Mouse (Mus musculus) gastrocnemius, adult 8-10 months (tissue): ENCODE measurements around the gene Fam241b. TPM values are rescaled to one million over a fixed set of nuclear protein-coding genes. Genes with fewer than 3 reads are reported as not detected.
"Not testable (repeated sequence)": the region's sequence is repeated elsewhere in the genome, so short reads cannot be mapped to it uniquely, and the experiment has no call there.

Experiments
- DNase-seq, 2 experiments: peaks; one replicate each; pipeline ENCODE4 v3.0.0; 2022; ENCODE audit warnings: low spot score in 2 of 2
- total RNA-seq, 4 experiments: library from RNA; stranded (reverse); gene quantifications; 2 replicates each; pipeline ENCODE4 v1.2.4; 2022

Gene Fam241b
- total RNA-seq, 4 experiments from 2014 or later: 1.7 to 3.0 (median 2.5) TPM

DNA sequence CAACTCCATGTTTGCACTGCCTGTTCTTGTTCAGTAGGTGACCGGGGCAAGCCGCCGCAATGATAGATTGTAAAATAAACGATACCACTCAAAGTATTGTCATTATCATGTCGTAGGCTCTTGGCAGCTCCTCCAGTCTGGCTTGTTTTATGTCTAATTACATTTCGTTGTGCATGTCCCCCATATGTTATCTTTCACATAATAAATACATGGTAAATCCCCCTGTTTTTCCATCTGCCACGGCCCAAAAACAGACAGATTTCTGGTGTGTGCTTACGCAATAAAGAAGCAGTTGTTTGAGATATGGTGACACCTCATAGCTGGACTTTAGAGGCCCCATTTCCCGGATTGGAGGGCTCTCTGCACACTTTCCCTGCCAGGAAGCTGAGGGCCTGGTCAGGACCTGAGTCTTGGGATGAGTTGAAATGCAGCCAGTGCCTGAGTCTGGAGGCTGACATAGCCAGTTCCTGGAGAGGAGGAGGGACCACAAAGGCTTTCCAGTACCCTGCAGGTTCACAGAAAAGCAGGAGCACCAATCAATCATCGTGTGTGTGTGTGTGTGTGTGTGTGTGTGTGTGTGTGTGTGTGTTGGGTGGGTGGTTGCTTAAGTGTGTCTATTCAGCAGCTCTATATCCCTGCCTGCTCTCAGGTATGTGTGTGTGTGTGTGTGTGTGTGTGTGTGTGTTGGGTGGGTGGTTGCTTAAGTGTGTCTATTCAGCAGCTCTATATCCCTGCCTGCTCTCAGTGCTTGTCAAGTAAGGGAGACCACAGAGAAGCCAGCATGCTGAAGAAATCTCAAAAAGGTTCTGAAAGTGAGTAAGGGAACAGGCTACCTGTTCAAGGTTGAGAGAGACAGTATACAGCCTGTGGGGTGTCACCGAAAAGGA, 67.2 kb downstream of the Fam241b start:
- DNase-seq: no peak

DNA sequence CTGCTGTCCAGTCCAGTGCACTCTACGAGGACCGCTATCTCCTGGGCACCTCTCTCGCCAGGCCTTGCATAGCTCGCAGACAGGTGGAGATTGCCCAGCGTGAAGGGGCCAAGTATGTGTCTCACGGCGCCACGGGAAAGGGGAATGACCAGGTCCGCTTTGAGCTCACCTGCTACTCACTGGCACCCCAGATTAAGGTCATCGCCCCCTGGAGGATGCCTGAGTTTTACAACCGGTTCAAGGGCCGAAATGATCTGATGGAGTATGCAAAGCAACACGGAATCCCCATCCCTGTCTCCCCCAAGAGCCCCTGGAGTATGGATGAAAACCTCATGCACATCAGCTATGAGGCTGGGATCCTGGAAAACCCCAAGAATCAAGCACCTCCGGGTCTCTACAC, 72.4 kb downstream of the Fam241b start:
- DNase-seq: not testable (repeated sequence)

DNA sequence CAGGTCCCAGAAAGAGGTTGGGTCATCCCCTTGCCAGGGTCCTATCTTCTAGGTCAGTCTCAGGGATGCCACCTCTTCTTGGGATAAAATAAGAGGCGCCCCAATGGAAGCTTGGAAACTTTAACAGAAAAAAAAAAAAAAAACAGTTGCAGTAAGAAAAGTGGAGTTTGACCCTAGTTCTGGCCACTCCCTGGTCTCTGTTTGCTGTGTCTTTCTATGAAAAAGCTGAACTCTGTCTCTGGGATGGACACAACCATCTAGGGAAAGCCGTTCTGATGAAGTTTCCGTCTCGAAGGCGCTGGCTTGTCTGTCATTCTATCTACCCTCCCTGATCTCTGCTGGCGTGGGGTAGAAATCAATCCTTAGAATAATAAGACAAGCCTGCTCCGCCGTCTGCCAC, 73.1 kb downstream of the Fam241b start:
- no peak for DNase-seq

DNA sequence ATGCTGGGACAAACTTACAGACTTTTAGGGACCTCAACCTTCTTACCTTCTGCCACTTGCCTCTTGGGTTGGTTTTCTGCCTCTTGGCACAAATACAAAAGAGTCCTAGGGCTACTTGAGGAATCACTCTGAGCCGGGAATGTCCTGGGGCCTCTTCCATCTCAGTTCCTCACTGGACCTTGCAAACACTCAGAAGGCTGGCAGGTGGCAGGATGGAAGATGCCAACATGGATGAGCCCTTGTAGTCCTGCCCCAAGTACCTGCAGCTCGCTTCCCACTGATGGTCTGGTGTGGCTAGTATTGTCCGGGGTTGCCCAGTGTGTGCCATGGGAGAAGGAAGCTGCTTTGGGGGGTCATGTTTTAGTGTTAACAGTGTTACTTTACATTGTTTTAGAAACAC, 73.8 kb downstream of the Fam241b start:
- DNase-seq: no peak

DNA sequence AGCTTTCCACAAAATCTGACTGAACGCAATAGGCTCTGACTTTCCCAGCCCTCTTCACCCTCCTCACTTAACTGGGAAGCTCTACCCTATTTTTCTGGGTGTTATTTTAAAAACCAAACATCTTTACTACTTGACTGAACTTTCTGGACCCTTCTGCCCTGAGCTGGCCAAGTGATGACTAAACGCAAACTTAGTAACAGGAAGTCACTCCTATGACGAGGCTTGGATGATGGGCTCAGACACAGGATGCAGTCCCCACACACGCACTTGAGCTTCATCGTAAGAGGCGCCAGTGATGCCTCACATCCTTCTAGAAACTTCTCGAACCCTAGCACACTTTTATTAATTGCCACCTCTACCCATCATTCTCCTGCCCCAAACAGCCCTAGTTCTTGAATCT, 74.3 kb downstream of the Fam241b start:
- DNase-seq: no peak

DNA sequence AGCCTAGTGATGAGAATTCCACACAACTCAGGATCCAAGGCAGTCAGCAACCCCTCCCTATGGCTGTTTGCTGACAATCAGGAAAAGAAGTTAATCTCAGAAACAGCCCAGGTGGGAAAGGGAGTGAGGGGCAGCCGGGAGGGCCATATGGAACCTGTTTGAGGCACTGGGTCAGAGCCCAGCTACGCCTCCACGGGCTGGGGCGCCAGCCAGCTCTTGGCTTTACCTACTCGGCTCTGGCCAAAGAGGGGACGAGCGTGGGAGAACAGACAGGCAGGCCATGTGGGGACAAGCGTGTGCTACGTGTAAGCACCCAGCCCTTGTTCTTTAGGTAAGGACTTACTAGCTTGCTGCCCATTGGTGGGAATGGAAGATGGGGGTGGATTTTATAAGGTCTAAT, 75.2 kb downstream of the Fam241b start:
- DNase-seq: no peak

DNA sequence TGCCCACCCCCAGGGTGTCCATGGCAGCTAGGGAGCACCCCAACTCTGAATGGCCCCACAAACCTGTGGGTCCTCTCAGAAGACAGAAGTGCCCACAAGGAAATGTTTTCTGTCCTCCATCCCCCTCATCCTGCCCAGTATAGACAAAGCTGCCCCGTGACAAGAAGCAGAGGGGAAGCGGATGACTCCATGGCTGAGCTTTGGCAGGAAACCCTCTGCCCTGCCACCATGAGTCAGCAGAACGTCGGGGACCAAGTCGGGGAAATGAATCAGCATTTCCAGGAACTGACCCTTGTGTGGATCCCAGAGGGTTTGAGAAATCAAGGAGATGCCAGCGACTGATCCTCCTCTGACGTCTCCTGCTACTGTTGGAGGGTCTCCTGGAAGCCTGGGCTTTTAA, 77.5 kb downstream of the Fam241b start:
- no peak for DNase-seq

DNA sequence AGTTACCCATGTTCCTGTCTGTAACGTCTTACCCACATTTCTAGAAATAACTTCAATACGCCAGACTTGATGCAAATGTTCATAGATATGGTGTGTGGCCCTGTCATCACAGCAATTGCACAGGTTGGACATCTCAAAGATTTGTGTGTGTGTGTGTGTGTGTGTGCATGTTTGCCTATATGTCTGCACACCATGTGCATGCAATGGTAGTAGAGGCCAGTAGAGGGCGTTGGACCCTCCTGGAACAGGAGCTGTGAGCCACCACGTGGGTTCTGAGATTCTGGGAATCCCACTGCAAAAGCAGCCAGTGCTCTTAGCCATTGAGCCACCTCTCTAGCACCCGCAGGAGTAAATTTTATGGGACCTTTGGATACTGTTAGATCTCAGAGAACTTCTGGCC, 80.9 kb downstream of the Fam241b start:
- no peak for DNase-seq

DNA sequence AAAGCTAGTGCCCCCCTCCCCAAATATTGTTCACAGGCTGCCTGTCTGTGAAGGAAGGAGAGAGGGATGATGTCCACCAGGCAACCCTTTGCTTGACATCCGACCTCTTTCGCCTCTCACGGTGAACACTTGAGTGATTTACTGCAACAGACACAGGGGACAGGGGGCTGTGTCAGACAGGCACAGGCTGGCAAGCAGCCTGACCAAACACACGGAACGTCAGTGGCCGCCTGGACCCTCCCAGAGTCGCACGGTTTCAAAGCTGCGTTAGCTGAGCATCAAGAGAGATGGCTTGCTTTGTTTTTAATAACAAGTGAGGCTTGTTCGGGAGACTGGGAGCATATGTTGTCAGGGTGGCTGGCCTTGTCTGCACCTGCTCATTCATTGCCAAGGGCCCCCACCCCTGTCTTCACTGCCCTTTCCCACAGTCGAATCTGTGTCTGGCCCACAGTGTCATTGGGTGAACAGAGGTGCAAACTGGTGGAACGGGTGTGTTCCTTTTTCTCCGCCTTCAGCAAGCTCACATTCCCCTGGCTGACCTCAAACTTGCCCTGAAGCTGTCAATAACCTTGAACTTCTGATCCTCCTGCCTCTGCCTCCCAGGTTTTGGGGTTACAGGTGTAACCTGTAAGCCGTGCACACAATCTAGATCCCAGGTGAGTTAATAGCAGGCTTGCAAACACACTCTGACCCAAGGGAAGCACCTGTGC, 82.6 kb downstream of the Fam241b start:
- no peak for DNase-seq

DNA sequence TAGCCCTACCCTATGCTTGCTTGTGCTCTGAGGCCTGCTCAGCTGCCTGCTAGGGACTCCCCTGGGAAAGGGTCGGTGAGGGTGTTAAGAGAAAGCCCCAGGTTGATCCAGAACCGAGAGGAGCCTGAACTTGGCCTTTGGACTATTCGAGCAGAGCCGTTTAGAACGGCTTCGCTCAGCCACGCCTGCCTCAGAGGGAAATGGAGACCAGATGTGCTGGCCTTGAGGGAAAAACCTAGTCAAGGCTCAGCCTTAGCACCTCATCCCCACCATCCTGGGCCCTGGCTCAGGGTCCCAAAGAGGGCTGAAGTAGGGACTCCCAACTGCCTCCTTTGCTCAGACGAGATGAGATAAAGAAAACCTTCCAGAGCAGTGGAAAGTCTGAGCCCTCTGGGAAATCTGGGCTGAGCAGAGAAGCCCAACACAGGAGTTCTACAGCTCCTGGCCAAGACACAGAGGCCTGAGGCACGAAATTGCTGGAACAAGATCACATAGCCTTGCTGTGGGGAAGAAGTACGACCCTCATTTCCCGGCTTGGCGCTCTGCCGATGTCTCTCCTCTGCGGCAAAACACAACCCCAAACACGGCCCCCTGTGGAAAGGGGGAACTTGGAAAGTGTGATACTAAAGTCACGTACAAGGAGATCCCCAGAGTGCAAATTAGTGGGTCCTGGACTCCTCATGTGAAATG, 83.4 kb downstream of the Fam241b start:
- DNase-seq: no peak

DNA sequence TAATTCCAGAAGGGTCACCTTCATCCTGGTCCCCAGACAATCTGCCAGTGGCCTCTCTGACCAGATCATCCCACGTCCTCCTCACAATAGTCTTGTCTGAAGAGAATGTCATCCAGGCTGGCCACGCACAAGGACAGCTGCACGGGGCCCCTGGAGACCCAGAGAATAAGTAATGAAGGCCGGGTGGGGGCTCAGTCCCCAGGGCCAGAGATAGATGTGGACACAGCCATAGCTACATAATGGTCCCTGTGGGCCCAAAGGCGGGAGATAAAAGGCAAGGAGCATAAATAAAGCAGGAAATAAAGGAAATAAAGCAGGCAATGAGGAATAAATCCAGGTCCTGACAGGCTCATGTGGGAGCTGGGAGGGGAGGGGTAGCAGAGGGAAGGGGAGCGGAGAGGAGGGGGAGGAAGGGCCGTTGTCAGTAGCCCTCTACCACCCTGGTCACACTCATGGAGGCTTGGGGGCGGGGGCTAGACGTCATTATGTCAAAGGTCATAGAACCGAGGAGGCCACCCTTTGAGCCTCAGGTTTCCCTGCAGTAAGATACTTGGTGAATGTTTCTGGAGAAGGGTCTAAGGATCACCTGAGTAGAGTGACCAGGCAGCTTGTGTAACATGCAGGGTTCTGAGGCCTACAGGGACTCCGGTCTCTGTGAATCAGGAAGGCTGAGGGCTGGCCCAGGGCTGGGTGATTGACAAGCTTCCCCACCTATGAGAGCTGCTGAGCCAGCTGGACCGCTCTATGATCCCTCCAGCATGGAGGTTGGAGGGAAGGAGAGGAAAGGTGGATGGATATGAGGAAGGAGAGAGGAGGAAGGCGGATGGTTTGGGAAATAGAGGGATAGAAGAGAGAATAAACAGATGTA, 85.0 kb downstream of the Fam241b start:
- no peak for DNase-seq

Other genes starting within 250 kb of the Fam241b start
- 1 to 10 TPM in 1 of 4 experiments, under 1 TPM in 3; 0.59 to 1.1 (median 0.75) TPM for gene Col13a1, start 164.8 kb downstream of the Fam241b start, total RNA-seq
- not detected for gene Neurog3, start 10.8 kb downstream of the Fam241b start, total RNA-seq
- 1 to 10 TPM; 4.6 to 7.3 (median 5.1) TPM for gene Tspan15, start 87.3 kb upstream of the Fam241b start, total RNA-seq
- gene Tacr2, start 108.5 kb upstream of the Fam241b start, total RNA-seq: not detected
- gene Hk1, start 236.0 kb upstream of the Fam241b start, total RNA-seq: 1 to 10 TPM; 3.3 to 6.0 (median 5.3) TPM